Mouse (Mus musculus) brain, adult 2 months (tissue): Measurements from ENCODE around the gene Trank1.
A peak's percentile ranks its signal among the peaks of the same experiment; 100 is the strongest.

Experiments used
- DNase-seq: peaks from one replicate; pipeline ENCODE4 v3.0.0; 2011; ENCODE audit warnings: low read depth, low spot score

Trank1 gene

GRCm38 (mm10) chr9:111381056-111382025 lies 69.8 kb downstream of the Trank1 start:
- DNase-seq: peak; percentile 75

GRCm38 (mm10) chr9:111382469-111382868 lies 70.9 kb downstream of the Trank1 start:
- peak; percentile 62 for DNase-seq

GRCm38 (mm10) chr9:111383046-111383445 lies 71.5 kb downstream of the Trank1 start:
- DNase-seq: no peak

- peak; percentile 88 for DNase-seq
These were observed 72.2 kb downstream of the Trank1 start for GRCm38 (mm10) chr9:111383756-111384155.

GRCm38 (mm10) chr9:111385526-111386491 lies 74.3 kb downstream of the Trank1 start:
- DNase-seq: no peak

GRCm38 (mm10) chr9:111386569-111386968 lies 75.0 kb downstream of the Trank1 start:
- DNase-seq: no peak

GRCm38 (mm10) chr9:111387576-111387975 lies 76.0 kb downstream of the Trank1 start:
- DNase-seq: no peak

GRCm38 (mm10) chr9:111390016-111390415 lies 78.5 kb downstream of the Trank1 start:
- no peak for DNase-seq

GRCm38 (mm10) chr9:111391036-111391435 lies 79.5 kb downstream of the Trank1 start:
- no peak for DNase-seq

- DNase-seq: no peak
These were observed 80.4 kb downstream of the Trank1 start for GRCm38 (mm10) chr9:111391926-111392442.

- DNase-seq: no peak
These were observed 83.7 kb downstream of the Trank1 start for GRCm38 (mm10) chr9:111395265-111395664.

- no peak for DNase-seq
These were observed 86.5 kb downstream of the Trank1 start for GRCm38 (mm10) chr9:111398059-111398458.

GRCm38 (mm10) chr9:111400089-111400488 lies 88.5 kb downstream of the Trank1 start:
- DNase-seq: peak; percentile 59

- DNase-seq: no peak
These were observed 91.6 kb downstream of the Trank1 start for GRCm38 (mm10) chr9:111403159-111403558.

GRCm38 (mm10) chr9:111404346-111405079 lies 93.0 kb downstream of the Trank1 start:
- no peak for DNase-seq

GRCm38 (mm10) chr9:111405080-111405428 lies 93.5 kb downstream of the Trank1 start:
- no peak for DNase-seq

GRCm38 (mm10) chr9:111408012-111408411 lies 96.5 kb downstream of the Trank1 start:
- peak; percentile 76 for DNase-seq

- DNase-seq: peak; percentile 74
These were observed 96.9 kb downstream of the Trank1 start for GRCm38 (mm10) chr9:111408427-111408826.

- DNase-seq: peak; percentile 85
These were observed 101.1 kb downstream of the Trank1 start for GRCm38 (mm10) chr9:111412471-111413160.

GRCm38 (mm10) chr9:111421862-111422261 lies 110.3 kb downstream of the Trank1 start:
- DNase-seq: peak; percentile 55

GRCm38 (mm10) chr9:111422567-111422966 lies 111.0 kb downstream of the Trank1 start:
- DNase-seq: no peak
